Mouse (Mus musculus) hindbrain, embryonic 12.5 days (tissue): ENCODE data around the gene Myo1c. TPM values are rescaled to one million over a fixed set of nuclear protein-coding genes. Genes with fewer than 3 reads are reported as not detected.

Source experiments
- ATAC-seq: fragments of 200-750 bp; cut with Nextera tagmentation; 2 replicates; pipeline ENCODE4 v1.8.0; 2017; ENCODE audit warnings: moderate TSS enrichment; ENCODE audit not compliant: low FRiP score
- H3K27ac ChIP-seq: fragments of 300-500 bp; sonication (generic); 2 replicates; pipeline ENCODE4 v1.5.1; 2016; ENCODE audit warnings: mild to moderate bottlenecking
- H3K27me3 ChIP-seq: fragments of 300-500 bp; sonication (generic); 2 replicates; pipeline ENCODE4 v1.6.1; 2016; ENCODE audit warnings: mild to moderate bottlenecking
- H3K36me3 ChIP-seq: fragments of 300-500 bp; sonication (generic); 2 replicates; pipeline ENCODE4 v1.6.1; 2016; ENCODE audit warnings: mild to moderate bottlenecking
- H3K4me1 ChIP-seq: fragments of 300-500 bp; sonication (generic); 2 replicates; pipeline ENCODE4 v1.6.1; 2016
- H3K4me2 ChIP-seq: fragments of 300-500 bp; sonication (generic); replicated peaks from 2 replicates; pipeline ENCODE4 v1.6.1; 2016; ENCODE audit warnings: mild to moderate bottlenecking
- H3K4me3 ChIP-seq: fragments of 300-500 bp; sonication (generic); 2 replicates; pipeline ENCODE4 v1.5.1; 2016; ENCODE audit warnings: mild to moderate bottlenecking
- H3K9ac ChIP-seq: fragments of 300-500 bp; sonication (generic); 2 replicates; pipeline ENCODE4 v1.6.1; 2016; ENCODE audit warnings: mild to moderate bottlenecking, moderate library complexity
- H3K9me3 ChIP-seq: fragments of 300-500 bp; sonication (generic); replicated peaks from 2 replicates; pipeline ENCODE4 v1.6.1; 2016; ENCODE audit warnings: mild to moderate bottlenecking
- WGBS: fragments of 180-500 bp; shearing (Covaris S2); methylation state at CpG from one replicate; pipeline ENCODE4 v1.1.7; 2016; 5-methylcytosine and 5-hydroxymethylcytosine counted together
- polyA plus RNA-seq: library from polyadenylated mRNA; unstranded; fragments of >200 nt; fragmentation: Nextera tagmentation; extraction: Ambion mirVana; gene quantifications from 2 replicates; pipeline ENCODE4 v1.2.1, GENCODE M21; 2016

The Myo1c gene
- 18.7 and 19.3 TPM in 2 replicates for polyA plus RNA-seq

DNA sequence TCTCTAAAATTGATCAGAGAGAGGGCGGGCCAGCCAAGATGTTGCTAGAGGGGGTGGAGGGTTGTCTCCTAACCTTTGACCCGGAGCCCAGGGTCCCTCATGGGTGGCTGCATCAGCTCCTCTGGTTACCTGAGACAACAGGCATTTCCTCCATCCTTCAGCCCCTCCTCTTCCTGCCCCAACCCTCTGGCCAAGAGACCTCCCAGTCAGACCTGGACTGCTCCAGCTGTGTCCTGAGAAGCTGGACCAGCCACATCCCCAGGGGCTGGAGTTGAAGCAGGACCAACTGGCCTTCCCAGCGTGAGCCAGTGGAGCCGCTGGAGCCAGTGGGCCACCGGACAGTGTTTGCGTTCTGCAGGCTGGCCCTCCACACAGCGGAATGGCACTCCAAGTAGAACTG lies at the start of gene Myo1c:
Gene Myo1c, plus strand, starts transcription at position 194 of the 400 bp plus-strand sequence.
- peak within 1 kb of the TSS; percentile 75 for H3K9ac ChIP-seq
- ATAC-seq: no peak

DNA sequence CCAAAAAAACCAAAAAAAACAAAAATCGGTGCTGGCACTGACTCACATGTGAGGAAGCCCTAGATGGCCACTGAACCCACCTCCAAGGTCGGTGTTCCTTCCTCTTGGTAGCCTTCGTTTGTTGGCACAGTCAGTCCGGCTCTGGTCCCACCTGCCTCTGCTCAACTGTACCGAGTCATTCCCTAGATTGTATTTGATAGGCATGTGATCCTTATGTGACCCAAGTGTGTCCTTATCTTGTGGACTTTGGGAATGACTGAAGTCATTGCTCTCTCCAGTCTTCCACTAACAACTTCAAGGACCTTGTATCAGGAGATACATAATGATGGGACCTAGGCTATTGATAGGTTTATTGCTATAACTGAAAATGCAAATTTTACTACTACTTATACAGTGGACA lies 45.5 kb upstream of the Myo1c start:
- Histone ChIP-seq H3K4me3 (no peak overlapping the region), H3K9ac (no peak overlapping the region), H3K27me3 (no peaks in the 10 kb centered on the region), H3K4me2 (no peak overlapping the region), H3K4me1 (no peaks in the 10 kb centered on the region), H3K36me3 (peaks cover 77% of the 10 kb centered on the region), H3K27ac (no peak overlapping the region), H3K9me3 (no peaks in the 10 kb centered on the region)
- no peak for ATAC-seq
- WGBS: 93% methylated on average over 5 of the region's 5 CpGs

More for the DNA sequence above, at the start of gene Myo1c:
- Histone ChIP-seq H3K27me3 (peaks cover 26% of the 10 kb centered on the region), H3K9me3 (no peaks in the 10 kb centered on the region), H3K27ac (peak within 1 kb of the TSS; percentile 60), H3K4me1 (peaks cover 27% of the 10 kb centered on the region), H3K4me3 (peak within 1 kb of the TSS; percentile 57), H3K36me3 (peaks cover 3% of the 10 kb centered on the region; the same call in 1 of the 2 replicates), H3K4me2 (peak within 1 kb of the TSS; percentile 91)
- 66% methylated on average over 7 of the region's 7 CpGs for WGBS

DNA sequence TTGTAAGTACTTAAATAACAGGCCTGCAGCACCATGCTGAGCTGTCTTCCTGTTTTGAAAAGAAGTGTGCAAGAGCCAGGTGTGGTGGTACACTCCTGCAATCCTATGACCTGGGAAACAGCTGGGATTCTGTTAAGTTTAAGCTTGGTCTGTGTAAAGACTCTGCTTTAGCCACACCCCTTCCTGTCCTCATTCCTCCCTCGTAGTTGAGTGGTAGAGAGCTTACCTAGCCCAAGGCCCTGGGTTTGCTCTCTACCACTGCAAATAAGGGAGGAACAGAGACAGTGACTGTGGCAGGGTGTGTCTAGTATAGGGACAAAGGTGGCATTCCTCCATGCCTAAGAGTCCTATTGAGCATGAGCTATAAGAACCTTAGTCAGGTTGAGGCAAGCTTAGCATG lies 45.0 kb upstream of the Myo1c start:
- WGBS: 79% methylated on average over 1 of the region's 1 CpGs
- H3K4me2 ChIP-seq: no peak overlapping the region
- no peaks in the 10 kb centered on the region for H3K9me3 ChIP-seq
- ATAC-seq: no peak
- no peak overlapping the region for H3K9ac ChIP-seq
- H3K27me3 ChIP-seq: no peaks in the 10 kb centered on the region
- no peaks in the 10 kb centered on the region for H3K4me1 ChIP-seq
- peaks cover 78% of the 10 kb centered on the region for H3K36me3 ChIP-seq
- H3K27ac ChIP-seq: no peak overlapping the region
- no peak overlapping the region for H3K4me3 ChIP-seq

DNA sequence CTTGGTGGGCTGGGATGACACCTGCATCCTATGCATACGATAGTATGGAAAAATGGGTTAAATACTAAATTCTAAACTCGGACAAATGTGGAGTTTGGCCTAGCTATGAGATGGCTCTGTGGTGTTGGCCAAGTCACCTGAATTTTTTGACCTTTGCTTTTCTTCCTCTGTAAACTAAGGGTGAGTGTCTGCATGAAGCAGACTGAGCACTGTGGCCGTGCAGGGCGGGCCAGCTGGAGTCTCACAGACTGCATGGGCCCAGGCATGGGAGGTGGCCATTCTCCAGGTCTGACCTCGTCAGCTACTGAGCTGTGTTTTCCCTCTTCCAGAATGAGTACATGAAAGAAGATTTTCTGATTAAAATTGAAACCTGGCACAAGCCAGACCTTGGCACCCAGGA lies 41.5 kb upstream of the Myo1c start:
- Histone ChIP-seq H3K9ac (no peak overlapping the region), H3K4me3 (no peak overlapping the region), H3K4me2 (no peak overlapping the region), H3K27ac (no peak overlapping the region), H3K27me3 (no peaks in the 10 kb centered on the region), H3K36me3 (peaks cover 77% of the 10 kb centered on the region), H3K9me3 (no peaks in the 10 kb centered on the region), H3K4me1 (no peaks in the 10 kb centered on the region)
- no peak for ATAC-seq
- WGBS: 91% methylated on average over 5 of the region's 5 CpGs

DNA sequence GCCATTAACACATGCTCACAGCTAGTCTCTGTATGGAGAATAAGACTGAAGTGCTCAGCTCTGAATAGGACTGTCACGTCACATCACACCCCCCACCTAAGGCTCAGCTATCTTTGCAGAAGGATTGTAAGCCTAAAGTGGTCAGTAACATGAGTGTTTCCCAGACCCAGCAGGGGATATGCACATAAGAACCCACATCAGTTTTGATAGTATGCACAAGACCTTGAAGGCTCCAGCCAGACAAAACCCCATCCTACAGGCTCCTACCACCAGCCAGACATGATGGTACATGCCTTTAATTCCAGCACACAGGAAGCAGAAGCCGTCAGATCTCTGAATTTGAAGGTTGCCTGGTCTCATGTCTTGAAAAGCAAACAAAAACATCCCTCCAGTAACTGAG lies 40.3 kb upstream of the Myo1c start:
- Histone ChIP-seq H3K4me3 (no peak overlapping the region), H3K27me3 (no peaks in the 10 kb centered on the region), H3K27ac (no peak overlapping the region), H3K9me3 (no peaks in the 10 kb centered on the region), H3K4me2 (no peak overlapping the region), H3K36me3 (peaks cover 76% of the 10 kb centered on the region), H3K4me1 (no peaks in the 10 kb centered on the region), H3K9ac (no peak overlapping the region)
- 89% methylated on average over 2 of the region's 2 CpGs for WGBS
- ATAC-seq: no peak

DNA sequence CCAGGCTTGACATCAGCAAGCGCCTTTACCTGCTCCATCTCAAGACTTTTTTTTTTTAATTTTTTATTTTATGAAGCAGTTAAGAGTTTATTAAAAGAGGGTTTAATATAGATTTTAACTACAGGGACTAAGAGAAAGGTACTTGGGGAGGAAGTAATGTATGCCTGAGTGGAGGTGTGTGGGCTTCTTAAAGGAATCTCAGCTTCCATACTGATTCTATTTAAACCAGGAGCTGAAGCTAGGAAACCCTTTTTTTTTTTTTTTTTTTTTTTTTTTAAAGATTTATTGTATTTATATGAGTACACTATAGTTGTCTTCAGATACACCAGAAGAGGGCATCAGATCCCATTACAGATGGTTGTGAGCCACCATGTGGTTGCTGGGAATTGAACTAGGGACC lies 35.5 kb upstream of the Myo1c start:
- no peak overlapping the region for H3K4me3 ChIP-seq
- H3K9me3 ChIP-seq: no peaks in the 10 kb centered on the region
- H3K4me2 ChIP-seq: no peak overlapping the region
- no peaks in the 10 kb centered on the region for H3K4me1 ChIP-seq
- no peaks in the 10 kb centered on the region for H3K27me3 ChIP-seq
- H3K36me3 ChIP-seq: peaks cover 75% of the 10 kb centered on the region
- no peak overlapping the region for H3K27ac ChIP-seq
- H3K9ac ChIP-seq: no peak overlapping the region
- WGBS: 87% methylated on average over 1 of the region's 1 CpGs
- no peak for ATAC-seq

DNA sequence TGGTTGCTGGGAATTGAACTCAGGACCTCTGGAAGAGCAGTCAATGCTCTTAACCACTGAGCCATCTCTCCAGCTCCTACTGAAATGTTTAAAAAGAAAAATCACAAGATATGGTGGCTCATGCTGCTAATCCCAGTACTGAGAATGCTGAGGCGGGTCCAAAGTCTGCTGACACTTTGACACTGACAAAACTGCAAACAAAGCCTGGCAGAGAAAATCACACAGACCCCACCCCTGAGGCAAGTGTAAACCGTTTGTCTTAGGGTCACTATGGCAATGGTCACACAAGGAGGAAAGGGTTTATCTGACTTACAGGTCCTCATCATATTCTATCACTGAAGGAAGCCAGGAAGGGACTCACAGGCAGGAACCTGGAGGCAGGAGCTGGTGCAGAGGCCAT lies 34.7 kb upstream of the Myo1c start:
- Histone ChIP-seq H3K4me2 (no peak overlapping the region), H3K36me3 (peaks cover 75% of the 10 kb centered on the region), H3K27me3 (no peaks in the 10 kb centered on the region), H3K4me1 (no peaks in the 10 kb centered on the region), H3K4me3 (no peak overlapping the region), H3K9ac (no peak overlapping the region), H3K9me3 (no peaks in the 10 kb centered on the region), H3K27ac (no peak overlapping the region)
- ATAC-seq: no peak
- WGBS: 87% methylated on average over 2 of the region's 2 CpGs

DNA sequence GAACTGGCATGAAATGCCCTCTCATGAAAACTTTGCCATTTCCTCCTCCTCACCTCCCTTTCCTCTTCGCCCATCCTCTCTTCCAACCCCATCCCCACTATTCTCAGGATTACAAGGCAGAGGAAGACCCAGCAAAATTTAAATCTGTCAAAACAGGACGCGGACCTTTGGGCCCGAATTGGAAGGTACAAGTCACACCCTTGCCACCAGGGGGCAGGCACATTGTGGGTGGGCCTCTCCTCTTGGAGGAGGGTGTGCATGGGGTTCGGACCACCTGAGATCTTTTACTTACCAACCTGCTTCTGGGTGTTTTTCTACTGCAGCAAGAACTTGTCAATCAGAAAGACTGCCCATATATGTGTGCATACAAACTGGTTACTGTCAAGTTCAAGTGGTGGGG lies 31.2 kb upstream of the Myo1c start:
- no peak overlapping the region for H3K27ac ChIP-seq
- no peak for ATAC-seq
- no peak overlapping the region for H3K4me2 ChIP-seq
- no peak overlapping the region for H3K9ac ChIP-seq
- WGBS: 86% methylated on average over 5 of the region's 5 CpGs
- H3K4me3 ChIP-seq: no peak overlapping the region
- H3K27me3 ChIP-seq: no peaks in the 10 kb centered on the region
- no peaks in the 10 kb centered on the region for H3K9me3 ChIP-seq
- peaks cover 61% of the 10 kb centered on the region for H3K36me3 ChIP-seq
- H3K4me1 ChIP-seq: no peaks in the 10 kb centered on the region

DNA sequence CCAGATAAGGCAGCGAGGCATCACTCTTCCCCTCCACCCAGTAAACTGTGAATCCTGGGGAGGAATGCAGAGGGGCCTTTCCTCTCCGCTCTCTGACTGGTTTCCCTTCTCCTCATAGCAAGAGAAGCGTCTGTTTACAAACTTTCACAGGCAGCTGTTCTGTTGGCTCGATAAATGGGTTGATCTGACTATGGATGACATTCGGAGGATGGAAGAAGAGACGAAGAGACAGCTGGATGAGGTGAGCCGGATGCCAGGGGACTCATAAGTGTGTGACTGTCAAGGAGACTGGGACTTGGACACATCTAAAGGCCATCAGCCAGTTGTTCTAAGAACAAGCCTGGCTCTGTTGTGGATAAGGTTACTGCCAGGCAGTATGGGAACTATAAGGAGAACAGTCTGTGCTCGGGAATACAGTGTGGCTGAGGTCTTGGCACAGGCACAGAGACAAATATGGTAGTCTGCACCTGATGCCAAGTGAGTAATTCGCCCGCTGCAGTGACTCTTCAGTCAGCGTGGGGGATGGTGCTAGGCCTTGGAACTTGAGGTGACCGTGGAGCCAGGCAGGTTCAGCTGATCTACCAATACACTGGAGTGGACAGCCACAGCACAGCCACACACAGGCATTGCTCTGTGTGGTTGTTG lies 30.0 kb upstream of the Myo1c start:
- H3K9me3 ChIP-seq: no peaks in the 10 kb centered on the region
- H3K27me3 ChIP-seq: no peaks in the 10 kb centered on the region
- no peak for ATAC-seq

DNA sequence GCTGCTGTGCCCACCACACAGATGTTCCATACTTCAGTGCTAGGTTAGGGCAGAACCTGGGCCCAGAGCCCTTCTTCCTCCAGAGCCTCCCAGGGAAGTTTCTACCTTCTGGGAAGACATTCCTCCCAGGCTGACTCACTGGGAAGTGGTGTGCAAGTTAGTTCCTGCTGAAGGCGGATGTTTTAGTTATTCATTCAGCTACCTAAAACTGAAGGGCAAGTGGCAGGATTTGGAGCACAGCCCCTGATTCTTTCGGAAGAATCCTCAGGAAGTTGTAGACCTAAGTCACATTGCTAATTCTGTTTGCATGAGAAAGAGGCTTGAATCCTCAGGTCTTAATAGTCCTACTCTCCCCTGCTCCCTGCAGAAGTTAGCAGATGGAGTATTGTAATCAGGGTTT lies 28.9 kb upstream of the Myo1c start:
- Histone ChIP-seq H3K27me3 (no peaks in the 10 kb centered on the region), H3K4me3 (no peak overlapping the region), H3K9ac (no peak overlapping the region), H3K27ac (no peak overlapping the region), H3K4me2 (no peak overlapping the region), H3K9me3 (no peaks in the 10 kb centered on the region), H3K4me1 (no peaks in the 10 kb centered on the region), H3K36me3 (peaks cover 66% of the 10 kb centered on the region)
- ATAC-seq: no peak
- 95% methylated on average over 2 of the region's 2 CpGs for WGBS

More for the DNA sequence above, 30.0 kb upstream of the Myo1c start:
- Histone ChIP-seq H3K4me3 (no peak overlapping the region), H3K36me3 (peaks cover 60% of the 10 kb centered on the region), H3K4me2 (no peak overlapping the region), H3K27ac (no peak overlapping the region), H3K9ac (no peak overlapping the region), H3K4me1 (no peaks in the 10 kb centered on the region)
- 92% methylated on average over 12 of the region's 12 CpGs for WGBS

DNA sequence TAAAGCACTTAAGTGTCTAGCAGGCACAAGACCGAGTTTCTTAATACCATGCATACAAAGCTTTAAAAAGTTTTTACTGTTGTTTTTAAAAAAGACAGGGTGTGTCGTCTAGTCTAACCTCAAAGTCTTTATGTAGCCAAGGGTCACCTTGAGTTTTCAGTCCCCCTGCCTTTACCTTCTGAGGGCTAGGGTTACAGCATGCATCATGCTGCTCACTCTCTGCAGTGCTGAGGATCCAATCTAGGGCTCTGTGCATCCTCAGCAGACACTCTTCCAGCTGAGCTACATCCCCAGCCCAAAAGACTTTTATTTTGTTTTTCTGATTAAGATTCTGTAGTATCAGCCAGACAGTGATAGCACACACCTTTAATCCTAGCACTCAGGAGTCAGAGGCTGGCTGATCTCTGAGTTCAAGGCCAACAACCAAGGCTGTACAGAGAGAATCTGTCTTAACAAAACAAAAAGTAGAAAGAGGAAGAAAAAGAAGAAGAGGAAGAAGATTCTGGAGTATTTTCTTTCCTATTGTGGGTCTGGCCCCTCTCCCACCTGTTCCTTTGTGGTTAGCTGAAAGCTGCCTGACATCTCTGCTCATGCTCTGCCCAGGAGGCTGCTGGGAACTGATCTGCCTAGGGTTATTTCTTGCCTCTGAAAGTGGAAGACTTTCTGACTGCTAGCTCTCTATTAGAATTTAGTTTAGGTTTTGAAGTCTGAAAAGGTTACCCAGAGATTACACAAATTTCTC lies 27.5 kb upstream of the Myo1c start:
- no peak overlapping the region for H3K27ac ChIP-seq
- no peaks in the 10 kb centered on the region for H3K9me3 ChIP-seq
- ATAC-seq: no peak
- H3K27me3 ChIP-seq: no peaks in the 10 kb centered on the region
- no peak overlapping the region for H3K9ac ChIP-seq
- H3K4me3 ChIP-seq: no peak overlapping the region
- WGBS: 90% methylated on average over 2 of the region's 2 CpGs
- no peak overlapping the region for H3K4me2 ChIP-seq
- H3K36me3 ChIP-seq: peaks cover 70% of the 10 kb centered on the region
- H3K4me1 ChIP-seq: no peaks in the 10 kb centered on the region

DNA sequence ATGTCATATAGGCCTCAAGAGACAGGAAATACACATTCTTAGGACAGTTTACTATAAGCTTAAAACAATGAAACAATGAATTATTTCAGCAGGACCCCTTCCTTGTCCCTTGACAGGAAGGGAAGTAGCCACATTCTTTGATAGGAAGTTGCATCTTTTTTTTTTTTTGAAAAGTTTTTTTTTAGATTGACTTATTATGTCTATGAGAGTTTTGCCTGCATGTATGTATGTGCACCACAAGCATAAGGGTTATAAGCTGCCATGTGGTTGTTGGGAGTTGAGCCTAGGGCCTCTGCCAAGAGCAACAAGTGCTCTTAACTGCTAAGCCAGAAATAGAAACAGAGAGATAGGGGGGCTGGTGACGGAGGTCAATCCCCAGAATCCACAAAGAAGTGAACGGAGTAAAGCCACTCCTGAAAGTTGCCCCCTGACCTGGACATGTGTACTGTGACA lies 26.2 kb upstream of the Myo1c start:
- Histone ChIP-seq H3K4me2 (no peak overlapping the region), H3K4me3 (no peak overlapping the region), H3K27ac (no peak overlapping the region), H3K9ac (no peak overlapping the region), H3K27me3 (no peaks in the 10 kb centered on the region), H3K9me3 (no peaks in the 10 kb centered on the region), H3K36me3 (peaks cover 68% of the 10 kb centered on the region), H3K4me1 (no peaks in the 10 kb centered on the region)
- no peak for ATAC-seq
- WGBS: 78% methylated on average over 2 of the region's 2 CpGs

DNA sequence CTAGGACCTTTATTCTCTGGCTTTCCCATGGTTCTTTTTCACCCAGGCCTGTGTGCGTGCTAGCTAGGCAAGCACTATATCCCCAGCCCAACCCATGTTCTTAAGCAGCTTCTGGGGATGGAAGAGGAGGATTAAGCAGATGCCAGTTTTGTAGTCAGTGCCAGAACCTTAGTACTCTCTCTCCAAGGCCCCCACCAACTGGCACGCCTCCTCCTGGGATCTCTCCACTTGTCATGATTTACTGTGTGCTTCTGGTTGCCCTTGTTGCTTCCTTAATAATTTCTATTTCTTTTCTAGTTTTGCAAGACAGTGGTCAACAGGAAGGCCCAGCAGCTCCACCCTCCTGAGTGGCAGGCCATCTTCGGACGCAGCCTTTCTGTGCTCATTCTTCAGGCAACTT lies 24.5 kb upstream of the Myo1c start:
- no peak overlapping the region for H3K9ac ChIP-seq
- H3K4me1 ChIP-seq: peaks cover 7% of the 10 kb centered on the region
- H3K4me2 ChIP-seq: no peak overlapping the region
- H3K36me3 ChIP-seq: peaks cover 52% of the 10 kb centered on the region
- H3K4me3 ChIP-seq: no peak overlapping the region
- ATAC-seq: no peak
- 92% methylated on average over 4 of the region's 4 CpGs for WGBS
- H3K27ac ChIP-seq: no peak overlapping the region
- H3K27me3 ChIP-seq: no peaks in the 10 kb centered on the region
- no peaks in the 10 kb centered on the region for H3K9me3 ChIP-seq
